Mouse (Mus musculus): ENCODE results near the gene Foxp1.

DNA sequence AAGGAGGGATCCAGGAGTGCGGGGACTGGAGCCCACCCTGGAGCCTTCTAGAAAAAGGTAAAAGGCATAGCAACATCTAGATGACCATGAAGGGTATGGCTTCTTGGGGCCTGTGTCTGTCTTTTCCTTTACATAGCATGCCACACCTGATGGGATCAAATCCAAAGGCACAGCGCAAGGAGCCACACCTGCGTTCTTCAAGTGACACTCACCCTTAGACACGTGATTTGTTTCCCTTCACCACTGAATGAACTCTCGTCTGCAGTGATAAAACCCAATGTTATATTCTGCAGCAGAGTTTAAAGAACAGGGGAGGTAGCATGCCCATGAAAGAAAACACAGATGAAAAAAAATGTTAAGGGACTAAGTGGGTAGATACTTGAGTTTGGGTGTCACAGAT lies 112.9 kb downstream of the Foxp1 start:
- no peak for TF ChIP-seq CTCF (IDR thresholded peaks at IDR 0.05; ENCODE audit: borderline replicate concordance, extremely low read depth, insufficient read depth, insufficient read length)
- TF ChIP-seq POLR2A (IDR thresholded peaks at IDR 0.05; ENCODE audit: borderline replicate concordance, extremely low read depth, insufficient read depth, insufficient read length, poor library complexity, severe bottlenecking), result no peak

Data from brain, embryonic 14.5 days (tissue).